Mouse (Mus musculus): ENCODE measurements at regions not wholly inside any gene's neighbourhood (a gene's known extent, or its start where the extent isn't known, plus 50 kb on each side); places are given as distances from the start of the nearest gene placed in this dataset.

DNA sequence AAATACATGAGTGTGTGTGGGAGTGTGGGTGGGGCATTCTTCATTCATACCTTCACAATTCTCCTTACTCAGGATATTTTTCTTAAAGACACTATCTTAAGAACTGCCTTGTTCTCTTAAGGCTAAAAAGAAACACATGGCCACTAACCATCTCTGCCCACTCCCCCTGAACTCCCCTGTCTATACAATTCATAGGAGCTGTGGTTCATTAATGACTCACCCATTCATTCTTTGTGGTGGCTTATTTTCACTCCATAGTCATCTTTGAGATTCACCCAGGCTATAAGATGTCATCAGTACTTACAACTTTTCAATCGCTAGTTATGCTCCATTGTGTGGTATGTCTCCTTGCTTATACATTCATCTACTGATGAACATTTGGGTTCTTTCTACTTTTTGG lies 97.7 kb upstream of the Spred1 start:
- DNase-seq: no peak

GRCm38 (mm10) chr2:117027071-117027470 lies 94.1 kb upstream of the Spred1 start:
- no peak for DNase-seq

DNA sequence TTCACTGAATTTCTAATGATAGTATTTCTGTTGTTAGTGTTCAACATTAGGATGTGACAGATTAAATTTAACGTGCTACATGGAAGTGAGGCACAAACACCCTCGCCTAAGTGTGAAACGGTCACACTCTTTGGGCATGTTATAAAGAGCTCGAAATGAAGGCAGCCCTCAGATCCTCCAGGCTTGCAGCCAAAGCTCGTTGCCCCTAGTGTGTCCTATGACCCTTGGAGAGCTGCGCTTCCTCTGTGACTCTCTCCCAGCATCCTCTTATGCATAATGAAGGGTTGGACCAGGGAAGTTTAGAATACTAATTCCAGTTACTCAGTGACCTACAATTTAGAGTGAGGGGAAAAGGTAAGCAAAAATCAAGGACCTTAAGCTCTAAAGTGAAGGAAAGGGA lies 92.4 kb upstream of the Spred1 start:
- DNase-seq: peak; percentile 58

DNA sequence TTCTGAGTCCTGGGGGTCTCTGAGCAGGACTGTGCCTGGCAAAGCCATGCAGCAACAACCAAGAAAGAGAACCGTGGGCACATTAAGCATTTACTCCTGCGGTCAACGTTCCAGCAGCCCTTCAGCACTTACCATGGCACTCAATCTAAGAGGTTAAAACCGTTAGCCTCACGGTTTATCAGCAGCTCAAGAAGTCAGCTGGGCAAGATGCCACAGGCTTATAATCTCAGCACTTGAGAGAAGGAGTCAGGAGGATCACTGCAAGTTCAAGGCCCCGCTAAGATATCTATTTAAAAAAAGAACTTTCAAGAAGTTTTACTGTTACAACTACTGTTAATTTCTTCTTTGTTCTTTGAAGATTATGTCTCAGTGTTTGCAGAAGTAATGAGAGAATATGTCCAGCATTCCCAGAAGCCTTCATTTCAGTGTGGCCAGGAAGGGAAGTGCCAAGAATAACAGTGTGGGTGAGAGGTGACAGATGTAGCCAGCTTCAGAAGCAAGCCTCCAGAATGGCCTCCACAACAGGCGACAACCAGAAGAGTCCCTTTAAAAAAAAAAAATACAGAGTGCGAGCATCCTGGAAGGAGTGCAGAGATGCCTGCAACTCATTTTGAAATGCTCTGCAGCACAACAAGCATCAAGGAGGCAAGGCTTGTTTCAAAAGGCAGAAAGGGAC lies 84.8 kb upstream of the Spred1 start:
- DNase-seq: peak; percentile 36

DNA sequence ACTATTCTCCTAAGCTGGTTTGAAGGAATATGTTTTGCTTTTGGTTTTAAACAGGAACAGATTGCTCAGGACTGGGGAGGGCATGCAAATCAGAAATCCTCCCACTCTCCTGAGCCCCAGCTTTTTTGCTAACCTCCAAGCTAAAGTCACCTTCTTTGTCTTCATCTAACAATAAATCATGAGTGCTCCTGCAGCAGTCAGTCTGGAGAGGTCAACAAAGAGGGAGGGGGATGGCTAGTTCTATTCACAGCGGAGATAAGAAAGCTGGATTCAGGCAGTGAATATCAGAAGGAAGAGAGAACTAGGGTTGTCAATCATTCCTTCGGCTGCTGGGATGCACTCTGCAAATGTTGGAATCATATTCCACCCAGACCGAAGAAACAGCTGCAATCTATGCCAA lies 81.0 kb upstream of the Spred1 start:
- no peak for DNase-seq

- DNase-seq: no peak
Measured at GRCm38 (mm10) chr2:117043831-117044230, 77.3 kb upstream of the Spred1 start.

DNA sequence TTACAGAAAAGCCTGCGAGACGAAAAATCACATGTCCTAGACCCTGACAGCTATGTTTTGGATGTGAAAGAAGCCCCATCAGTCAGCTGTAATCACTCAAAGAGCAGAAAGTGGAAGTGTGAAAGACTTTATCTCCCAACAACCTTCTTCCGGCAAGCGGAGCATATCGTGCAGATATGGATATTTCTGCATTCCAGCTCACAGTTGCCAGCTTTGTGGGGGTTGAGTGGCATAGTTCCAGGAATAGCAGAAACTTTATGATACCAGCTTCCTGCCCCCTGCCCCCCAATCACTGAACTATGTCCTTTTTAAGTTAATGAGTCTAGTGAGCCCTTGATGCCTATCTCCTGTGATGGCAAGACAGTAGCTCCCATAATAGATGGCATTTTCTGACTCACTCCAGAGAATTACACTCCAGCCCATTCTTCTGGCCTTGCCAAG lies 72.9 kb upstream of the Spred1 start:
- DNase-seq: peak; percentile 24

DNA sequence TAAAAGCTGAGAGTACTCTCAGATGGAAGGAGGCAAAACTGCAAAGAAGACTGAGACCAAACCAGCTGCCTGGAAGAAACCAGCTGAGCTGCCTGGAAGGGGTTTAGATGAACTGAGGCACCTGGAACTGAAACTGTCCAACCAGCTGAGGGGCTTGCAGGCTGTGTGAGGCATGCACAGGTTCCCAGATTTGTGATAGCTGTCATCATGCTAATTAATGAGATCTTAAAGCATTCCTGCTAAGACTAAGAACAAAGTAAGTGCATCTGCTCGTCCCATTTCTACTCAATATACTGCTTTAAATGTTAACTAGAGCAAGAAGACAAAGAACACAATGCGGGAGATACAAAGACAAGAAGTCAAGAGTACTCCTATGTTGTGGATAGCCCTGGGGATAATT lies 71.1 kb upstream of the Spred1 start:
- no peak for DNase-seq

GRCm38 (mm10) chr2:117064126-117064525 lies 57.0 kb upstream of the Spred1 start:
- DNase-seq: no peak

- no peak for DNase-seq
Measured at GRCm38 (mm10) chr2:117070348-117070747, 50.8 kb upstream of the Spred1 start.

GRCm38 (mm10) chr2:117071098-117071497 lies 50.1 kb upstream of the Spred1 start:
- no peak for DNase-seq

Data from kidney, postnatal 14 days (tissue).